Mouse (Mus musculus): Measurements from ENCODE around the gene Thoc3. TPM values are rescaled to one million over a fixed set of nuclear protein-coding genes. Genes with fewer than 3 reads are reported as not detected.

The Thoc3 gene
- polyA plus RNA-seq, 1 experiment from 2014 or later: 146 TPM

DNA sequence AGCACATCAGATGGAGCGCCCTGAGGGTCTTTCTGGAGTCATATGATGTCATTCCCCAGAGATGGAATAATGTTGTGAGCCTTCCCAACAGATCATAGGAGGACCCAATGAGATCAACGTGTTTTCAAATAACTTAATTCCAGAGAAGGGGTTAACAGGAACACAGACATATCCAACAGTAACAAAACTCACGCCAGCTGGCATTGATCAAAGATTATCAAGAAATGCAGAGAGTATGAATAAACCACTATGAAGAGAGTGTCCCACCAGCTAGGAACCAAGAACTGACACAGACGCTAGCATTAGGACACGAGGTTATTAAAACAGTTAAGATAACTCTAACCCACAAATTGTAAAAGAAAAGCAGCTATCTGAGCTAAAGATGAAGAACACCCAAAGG, 32.0 kb downstream of the Thoc3 start:
- 84% methylated on average over 5 of the region's 5 CpGs for WGBS
- Histone ChIP-seq H3K36me3 (ENCODE audit: control insufficient read depth, insufficient read depth, low read length) (no peaks in the 10 kb centered on the region), H3K9me3 (ENCODE audit: control insufficient read depth, low read length) (no peaks in the 10 kb centered on the region), H3K4me1 (replicated peaks; ENCODE audit: control insufficient read depth, insufficient read depth, low read length) (no peaks in the 10 kb centered on the region), H3K4me2 (ENCODE audit: low read depth, low read length, severe bottlenecking) (no peak overlapping the region), H3K4me3 (ENCODE audit: low read depth, low read length) (no peak overlapping the region), H3K27ac (ENCODE audit: low read depth, low read length) (no peak overlapping the region), H3K27me3 (ENCODE audit: control insufficient read depth, insufficient read depth, low read length) (no peaks in the 10 kb centered on the region), H3K9ac (ENCODE audit: low read length) (no peak overlapping the region)
- no peak for ATAC-seq (replicated peaks; ENCODE audit: low FRiP score)
- no peak for DNase-seq (ENCODE audit: low spot score)

GRCm38 (mm10) chr13:54431161-54431560, 37.5 kb downstream of the Thoc3 start:
- ATAC-seq (replicated peaks; ENCODE audit: low FRiP score): no peak
- no peak overlapping the region for H3K9ac ChIP-seq (ENCODE audit: low read length)

DNA sequence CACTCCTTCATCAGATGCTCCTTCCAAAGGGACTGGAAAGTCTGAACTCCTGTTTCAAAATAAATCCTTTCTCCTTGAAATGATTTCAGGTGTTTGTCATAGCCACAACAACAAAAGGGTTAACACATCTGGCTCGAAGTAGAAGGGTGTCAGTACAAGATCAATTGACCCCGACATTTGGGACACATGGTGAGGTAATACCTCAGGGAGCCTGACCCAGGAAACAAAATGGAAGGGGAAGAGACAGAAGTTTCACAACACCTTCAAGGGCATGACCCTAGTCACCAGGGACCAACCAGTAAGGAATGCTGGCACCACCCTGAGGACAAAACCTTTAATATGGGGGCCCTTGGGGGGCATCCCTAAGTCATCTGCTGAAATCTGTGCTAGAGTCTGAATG, 38.6 kb downstream of the Thoc3 start:
- WGBS: 71% methylated on average over 2 of the region's 2 CpGs
- H3K9ac ChIP-seq (ENCODE audit: low read length): no peak overlapping the region
- H3K4me3 ChIP-seq (ENCODE audit: low read depth, low read length): no peak overlapping the region
- no peaks in the 10 kb centered on the region for H3K4me1 ChIP-seq (replicated peaks; ENCODE audit: control insufficient read depth, insufficient read depth, low read length)
- H3K9me3 ChIP-seq (ENCODE audit: control insufficient read depth, low read length): no peaks in the 10 kb centered on the region
- ATAC-seq (replicated peaks; ENCODE audit: low FRiP score): no peak
- no peak for DNase-seq (ENCODE audit: low spot score)
- no peak overlapping the region for H3K27ac ChIP-seq (ENCODE audit: low read depth, low read length)
- no peak overlapping the region for H3K4me2 ChIP-seq (ENCODE audit: low read depth, low read length, severe bottlenecking)
- no peaks in the 10 kb centered on the region for H3K36me3 ChIP-seq (ENCODE audit: control insufficient read depth, insufficient read depth, low read length)
- no peaks in the 10 kb centered on the region for H3K27me3 ChIP-seq (ENCODE audit: control insufficient read depth, insufficient read depth, low read length)

More at GRCm38 (mm10) chr13:54431161-54431560, 37.5 kb downstream of the Thoc3 start:
- DNase-seq (ENCODE audit: low spot score): no peak
- WGBS: 84% methylated on average over 9 of the region's 9 CpGs
- Histone ChIP-seq H3K36me3 (ENCODE audit: control insufficient read depth, insufficient read depth, low read length) (no peaks in the 10 kb centered on the region), H3K4me1 (replicated peaks; ENCODE audit: control insufficient read depth, insufficient read depth, low read length) (no peaks in the 10 kb centered on the region), H3K9me3 (ENCODE audit: control insufficient read depth, low read length) (no peaks in the 10 kb centered on the region), H3K4me3 (ENCODE audit: low read depth, low read length) (no peak overlapping the region), H3K4me2 (ENCODE audit: low read depth, low read length, severe bottlenecking) (no peak overlapping the region), H3K27me3 (ENCODE audit: control insufficient read depth, insufficient read depth, low read length) (no peaks in the 10 kb centered on the region), H3K27ac (ENCODE audit: low read depth, low read length) (no peak overlapping the region)

DNA sequence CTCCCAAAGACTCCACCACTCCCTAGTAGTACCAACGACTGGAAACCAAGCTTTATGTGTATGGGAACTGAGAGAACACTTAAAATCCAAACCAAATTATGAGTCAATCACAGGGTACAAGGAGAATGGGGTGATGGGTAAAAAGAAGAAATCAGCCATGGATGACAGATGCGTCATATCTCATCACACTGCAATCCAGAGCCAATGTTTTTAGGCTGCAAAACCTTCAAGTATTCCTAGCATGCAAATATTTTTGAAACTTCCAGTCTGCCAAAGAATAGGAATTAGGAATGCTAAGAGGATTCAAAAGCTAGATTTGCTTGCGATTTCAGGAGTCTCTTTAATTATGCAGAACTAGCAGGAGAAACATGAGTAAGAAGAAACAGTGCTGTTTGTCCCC, 39.9 kb downstream of the Thoc3 start:
- H3K27ac ChIP-seq (ENCODE audit: low read depth, low read length): no peak overlapping the region
- H3K4me2 ChIP-seq (ENCODE audit: low read depth, low read length, severe bottlenecking): no peak overlapping the region
- H3K36me3 ChIP-seq (ENCODE audit: control insufficient read depth, insufficient read depth, low read length): no peaks in the 10 kb centered on the region
- no peak overlapping the region for H3K4me3 ChIP-seq (ENCODE audit: low read depth, low read length)
- H3K27me3 ChIP-seq (ENCODE audit: control insufficient read depth, insufficient read depth, low read length): no peaks in the 10 kb centered on the region
- H3K9ac ChIP-seq (ENCODE audit: low read length): no peak overlapping the region
- WGBS: 75% methylated on average over 3 of the region's 3 CpGs
- ATAC-seq (replicated peaks; ENCODE audit: low FRiP score) (no peak), DNase-seq (ENCODE audit: low spot score) (no peak)
- no peaks in the 10 kb centered on the region for H3K4me1 ChIP-seq (replicated peaks; ENCODE audit: control insufficient read depth, insufficient read depth, low read length)
- no peaks in the 10 kb centered on the region for H3K9me3 ChIP-seq (ENCODE audit: control insufficient read depth, low read length)

DNA sequence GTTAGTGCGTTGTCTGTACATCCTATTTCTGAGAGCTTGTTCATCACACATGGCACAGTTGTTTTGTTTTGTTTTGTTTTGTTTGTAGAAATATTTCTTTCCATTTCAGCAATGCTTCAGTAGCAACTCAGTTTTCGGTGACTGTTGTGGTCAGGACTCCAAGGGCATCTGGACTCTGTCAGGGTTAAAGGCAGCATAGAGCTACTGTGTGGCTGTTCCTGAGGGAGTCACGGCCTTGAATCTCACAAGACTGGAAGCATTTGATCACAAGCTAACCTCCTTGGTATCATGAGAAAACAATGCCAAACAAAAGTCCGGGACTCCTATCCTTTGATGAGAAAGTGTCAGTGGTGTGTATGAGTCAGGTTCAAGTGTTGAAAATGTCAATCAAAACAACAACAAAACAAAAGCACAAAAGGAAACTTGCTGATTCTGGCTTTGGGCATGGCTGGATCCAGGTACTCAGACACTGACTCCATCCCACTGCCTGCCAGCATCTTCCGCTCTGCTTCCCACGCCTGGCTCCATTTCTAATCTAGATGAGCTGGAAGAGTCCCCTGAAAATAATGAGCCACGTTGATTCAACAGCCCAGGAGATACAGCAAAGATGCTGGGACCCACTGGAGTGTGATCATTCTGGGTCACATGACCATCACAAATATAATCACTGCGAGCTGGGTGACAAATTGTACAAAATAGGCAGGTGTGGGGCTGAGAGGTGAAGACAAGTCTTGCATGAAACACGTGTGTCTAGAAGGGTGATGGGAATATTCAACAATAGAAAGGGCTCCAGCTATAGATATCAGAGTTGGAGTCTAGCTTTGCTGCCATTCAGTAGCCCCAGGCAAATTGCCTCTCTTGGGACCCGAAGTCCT, 41.6 kb downstream of the Thoc3 start:
- WGBS: 78% methylated on average over 10 of the region's 10 CpGs
- Histone ChIP-seq H3K27ac (ENCODE audit: low read depth, low read length) (no peak overlapping the region), H3K4me1 (replicated peaks; ENCODE audit: control insufficient read depth, insufficient read depth, low read length) (no peaks in the 10 kb centered on the region), H3K4me2 (ENCODE audit: low read depth, low read length, severe bottlenecking) (no peak overlapping the region), H3K27me3 (ENCODE audit: control insufficient read depth, insufficient read depth, low read length) (no peaks in the 10 kb centered on the region), H3K36me3 (ENCODE audit: control insufficient read depth, insufficient read depth, low read length) (no peaks in the 10 kb centered on the region), H3K4me3 (ENCODE audit: low read depth, low read length) (no peak overlapping the region), H3K9ac (ENCODE audit: low read length) (no peak overlapping the region), H3K9me3 (ENCODE audit: control insufficient read depth, low read length) (no peaks in the 10 kb centered on the region)
- DNase-seq (ENCODE audit: low spot score) (no peak), ATAC-seq (replicated peaks; ENCODE audit: low FRiP score) (no peak)

DNA sequence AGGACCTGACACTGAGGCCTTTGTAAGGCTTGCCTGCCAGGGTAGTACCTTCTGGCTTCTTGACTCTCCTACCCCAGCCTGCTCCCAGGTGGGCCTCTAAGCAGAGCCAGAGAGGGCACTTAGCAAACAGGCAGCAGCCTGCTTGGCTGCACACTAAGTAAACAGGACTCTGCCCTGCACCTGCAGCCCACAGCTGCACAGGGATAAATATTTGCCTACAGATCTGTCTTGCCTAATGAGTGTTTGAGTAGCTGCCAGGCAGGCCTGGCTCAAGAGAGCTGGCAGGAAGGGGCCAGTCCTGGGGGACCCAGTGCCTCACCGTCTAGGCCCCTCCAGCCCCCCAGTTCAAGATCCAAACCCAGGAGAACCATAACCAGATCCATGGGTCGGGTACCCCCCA, 43.4 kb downstream of the Thoc3 start:
- H3K27ac ChIP-seq (ENCODE audit: low read depth, low read length): no peak overlapping the region
- H3K27me3 ChIP-seq (ENCODE audit: control insufficient read depth, insufficient read depth, low read length): no peaks in the 10 kb centered on the region

DNA sequence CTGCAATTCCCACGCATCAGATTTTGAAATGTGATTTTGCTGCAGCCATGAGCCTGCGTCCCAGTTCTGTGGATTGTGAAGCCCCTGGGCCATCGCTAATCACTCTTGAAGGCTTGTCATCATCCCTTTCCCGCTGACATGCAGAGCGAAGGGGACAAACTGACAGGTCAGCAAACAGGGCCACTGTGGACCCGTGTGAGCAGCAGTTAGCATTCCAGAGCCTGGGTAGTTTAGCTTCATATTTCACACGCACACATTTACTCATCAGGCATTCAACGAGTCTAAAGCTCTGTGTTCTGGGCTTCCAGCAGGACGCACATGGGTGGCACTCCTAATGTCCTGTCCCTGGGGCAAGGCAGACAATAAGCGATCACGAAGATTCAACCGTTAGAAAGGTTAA, 48.4 kb downstream of the Thoc3 start:
- Histone ChIP-seq H3K9me3 (ENCODE audit: control insufficient read depth, low read length) (no peaks in the 10 kb centered on the region), H3K27ac (ENCODE audit: low read depth, low read length) (no peak overlapping the region), H3K4me1 (replicated peaks; ENCODE audit: control insufficient read depth, insufficient read depth, low read length) (0 out of 2 replicates have a peak, but pooled peaks cover 2% of the 10 kb centered on the region), H3K27me3 (ENCODE audit: control insufficient read depth, insufficient read depth, low read length) (no peaks in the 10 kb centered on the region), H3K36me3 (ENCODE audit: control insufficient read depth, insufficient read depth, low read length) (no peaks in the 10 kb centered on the region), H3K4me2 (ENCODE audit: low read depth, low read length, severe bottlenecking) (no peak overlapping the region), H3K4me3 (ENCODE audit: low read depth, low read length) (no peak overlapping the region), H3K9ac (ENCODE audit: low read length) (no peak overlapping the region)
- 88% methylated on average over 12 of the region's 12 CpGs for WGBS
- no peak for ATAC-seq (replicated peaks; ENCODE audit: low FRiP score)
- DNase-seq (ENCODE audit: low spot score): no peak

More for the DNA sequence above, 43.4 kb downstream of the Thoc3 start:
- Histone ChIP-seq H3K4me3 (ENCODE audit: low read depth, low read length) (no peak overlapping the region), H3K4me2 (ENCODE audit: low read depth, low read length, severe bottlenecking) (no peak overlapping the region), H3K36me3 (ENCODE audit: control insufficient read depth, insufficient read depth, low read length) (no peaks in the 10 kb centered on the region), H3K4me1 (replicated peaks; ENCODE audit: control insufficient read depth, insufficient read depth, low read length) (no peaks in the 10 kb centered on the region), H3K9ac (ENCODE audit: low read length) (no peak overlapping the region; the same call in 1 of the 2 replicates), H3K9me3 (ENCODE audit: control insufficient read depth, low read length) (no peaks in the 10 kb centered on the region)
- ATAC-seq (replicated peaks; ENCODE audit: low FRiP score) (no peak), DNase-seq (ENCODE audit: low spot score) (no peak)
- WGBS: 80% methylated on average over 2 of the region's 2 CpGs

GRCm38 (mm10) chr13:54418781-54419327, 49.8 kb downstream of the Thoc3 start:
- Histone ChIP-seq H3K27ac (ENCODE audit: low read depth, low read length) (no peak overlapping the region), H3K27me3 (ENCODE audit: control insufficient read depth, insufficient read depth, low read length) (no peaks in the 10 kb centered on the region), H3K9ac (ENCODE audit: low read length) (no peak overlapping the region), H3K36me3 (ENCODE audit: control insufficient read depth, insufficient read depth, low read length) (no peaks in the 10 kb centered on the region), H3K4me2 (ENCODE audit: low read depth, low read length, severe bottlenecking) (no peak overlapping the region), H3K9me3 (ENCODE audit: control insufficient read depth, low read length) (no peaks in the 10 kb centered on the region), H3K4me1 (replicated peaks; ENCODE audit: control insufficient read depth, insufficient read depth, low read length) (0 out of 2 replicates have a peak, but pooled peaks cover 2% of the 10 kb centered on the region), H3K4me3 (ENCODE audit: low read depth, low read length) (no peak overlapping the region)
- ATAC-seq (replicated peaks; ENCODE audit: low FRiP score): 0 out of 2 replicates have a peak, but pooled peaks have one; percentile 10
- no peak for DNase-seq (ENCODE audit: low spot score)
- 73% methylated on average over 10 of the region's 10 CpGs for WGBS
